Mouse (Mus musculus): ENCODE measurements at regions not wholly inside any gene's neighbourhood (a gene's known extent, or its start where the extent isn't known, plus 50 kb on each side); places are given as distances from the start of the nearest gene placed in this dataset.

GRCm38 (mm10) chr1:35715931-35716330 lies 352.3 kb upstream of the Hs6st1 start:
- TF ChIP-seq CTCF (IDR thresholded peaks at IDR 0.05; ENCODE audit: insufficient read depth, low read length) = no peak
- no peak for TF ChIP-seq POLR2A (IDR thresholded peaks at IDR 0.05; ENCODE audit: borderline replicate concordance, extremely low read depth, low read depth, low read length)

Measured in lung, adult 2 months (tissue).